Mouse (Mus musculus) G1E-ER4 (cell line): ENCODE measurements around the gene Bsnd. TPM values are rescaled to one million over a fixed set of nuclear protein-coding genes. Genes with fewer than 3 reads are reported as not detected.

Experiments used
- GATA1 ChIP-seq: IDR thresholded peaks from one replicate; pipeline ENCODE4 v1.8.0; 2012; ENCODE audit warnings: low read length, inconsistent platforms
- polyA plus RNA-seq: library from polyadenylated mRNA; stranded (reverse); fragments of >175 nt; gene quantifications from 2 replicates; pipeline ENCODE4 v1.2.3, GENCODE M21; 2012

The Bsnd gene
- not detected in 2 replicates for polyA plus RNA-seq

DNA sequence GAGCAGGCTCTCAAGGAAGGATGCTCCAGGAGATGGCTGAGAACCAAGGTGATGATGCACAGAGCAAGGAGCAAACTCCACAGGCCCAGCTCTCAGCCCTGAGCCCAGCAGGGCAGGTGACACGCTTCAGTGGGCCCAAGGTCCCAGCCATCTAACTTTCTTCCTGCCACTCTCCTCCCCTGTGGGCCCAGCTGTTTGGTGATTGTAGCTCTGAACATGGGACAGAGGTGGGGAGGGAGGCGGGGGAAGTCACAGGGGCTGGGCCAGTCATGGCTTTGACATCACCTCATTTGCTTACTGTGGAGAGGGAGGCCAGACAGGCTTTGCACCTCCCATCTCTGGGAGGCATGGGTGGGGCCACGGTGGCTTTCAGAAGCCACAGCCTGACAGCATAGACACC, at the start of gene Bsnd:
Gene Bsnd (minus strand): TSS at position 168 of the 400 bp plus-strand sequence.
- no peak for TF ChIP-seq GATA1

DNA sequence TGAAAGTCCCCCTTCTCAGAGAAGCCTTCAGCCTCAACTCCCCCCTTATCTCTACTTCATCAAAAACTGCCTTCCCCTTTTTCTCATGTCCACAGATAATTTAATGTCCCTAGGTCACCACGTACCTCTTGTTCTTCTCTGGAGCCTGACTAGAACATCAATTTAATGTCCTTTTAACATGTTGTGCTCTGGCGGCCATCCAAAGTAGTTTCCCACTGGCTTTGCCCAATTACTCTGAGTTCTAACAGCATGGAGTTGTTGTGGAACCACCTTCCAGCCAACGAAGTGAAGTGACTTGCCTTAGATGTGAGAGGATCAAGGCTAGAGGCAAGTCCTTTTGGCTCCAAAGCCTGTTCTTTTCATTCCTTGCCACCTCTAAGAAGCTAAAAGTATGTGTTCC, 49.4 kb upstream of the Bsnd start:
- TF ChIP-seq GATA1: no peak

DNA sequence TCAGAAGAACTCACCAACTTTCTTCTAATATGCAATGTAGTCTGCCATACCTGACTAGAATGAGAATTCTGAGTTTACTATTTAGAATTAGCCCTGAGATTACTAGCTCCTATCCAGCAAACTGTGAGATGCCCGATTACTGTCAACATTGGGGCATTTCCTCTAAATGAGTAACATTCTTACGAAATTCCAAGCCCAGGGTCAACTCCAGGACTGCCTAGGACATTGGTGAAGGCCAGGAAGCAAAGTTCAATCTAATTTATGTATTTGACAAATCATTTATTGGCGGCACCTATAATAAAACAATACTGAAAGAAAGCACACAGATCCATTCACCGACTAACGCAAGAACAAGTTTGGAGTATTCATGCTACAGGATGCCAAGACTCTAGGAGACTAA, 47.7 kb upstream of the Bsnd start:
- no peak for TF ChIP-seq GATA1

DNA sequence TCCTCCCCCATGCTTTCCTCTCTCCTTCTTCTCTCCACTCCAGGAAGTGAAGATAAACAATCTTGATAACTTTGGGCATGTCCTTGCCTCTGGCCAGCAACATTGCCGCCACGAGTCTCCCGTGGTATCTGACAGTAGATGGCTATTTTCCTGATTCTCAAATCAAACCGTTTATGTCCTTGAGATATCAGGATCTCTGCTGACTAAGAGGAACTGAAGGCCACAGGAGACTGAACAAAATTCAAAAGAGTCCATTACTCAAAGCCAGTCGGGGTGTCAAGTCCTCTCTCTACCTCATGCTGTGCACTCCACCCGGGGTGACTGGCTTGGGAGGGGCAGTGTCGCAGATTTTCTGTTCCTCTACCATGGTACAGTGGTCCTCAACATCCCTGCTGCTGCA, 42.2 kb upstream of the Bsnd start:
- TF ChIP-seq GATA1: no peak

DNA sequence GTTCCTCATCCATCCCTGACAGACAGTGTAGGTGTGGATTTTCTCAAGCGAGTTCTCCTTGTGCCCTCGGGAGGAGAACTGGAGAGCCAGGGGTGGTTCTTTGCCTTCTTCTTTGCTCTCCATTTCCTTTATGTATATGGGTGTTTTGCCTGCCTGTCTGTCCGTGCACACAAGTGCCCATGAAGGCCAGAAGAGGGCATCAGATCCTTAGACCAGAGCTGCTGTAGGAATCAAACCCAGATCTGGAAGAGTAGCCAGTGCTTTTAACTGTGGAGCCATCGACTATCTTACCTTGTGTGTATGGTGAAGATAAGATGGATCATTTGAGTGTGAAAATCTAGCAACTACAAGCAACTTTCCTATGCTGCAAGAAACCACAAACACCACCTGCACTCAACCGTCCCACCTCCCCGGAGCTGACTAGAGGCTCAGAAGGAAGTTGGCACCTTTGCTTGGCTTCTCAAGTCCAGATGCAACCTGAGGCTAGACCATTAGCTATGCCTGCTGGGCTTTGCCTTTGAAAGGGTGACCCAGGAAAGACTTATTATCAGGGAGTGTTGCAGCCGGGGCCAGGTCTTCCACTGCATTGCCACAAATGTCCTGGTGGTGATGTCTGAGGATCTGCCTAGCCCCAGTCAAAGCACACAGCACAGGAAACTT, 41.5 kb upstream of the Bsnd start:
- no peak for TF ChIP-seq GATA1

DNA sequence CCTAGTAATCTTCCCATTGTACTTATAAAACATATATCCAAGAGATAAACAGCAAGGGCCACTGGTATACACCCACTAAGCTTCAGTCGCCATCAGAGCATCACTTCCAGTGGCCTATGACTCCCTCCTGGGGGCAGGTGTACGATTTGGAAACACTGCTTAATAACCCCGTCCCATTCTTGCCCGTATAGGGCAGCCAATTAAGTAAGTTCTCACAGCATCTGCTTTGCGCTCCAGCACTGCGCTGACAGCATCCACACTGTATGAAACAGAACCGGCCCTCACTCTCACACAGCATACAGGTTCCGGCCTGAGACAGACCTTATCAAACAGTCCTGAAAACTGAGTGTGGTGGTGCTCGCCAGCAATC, 38.0 kb upstream of the Bsnd start:
- TF ChIP-seq GATA1: no peak

DNA sequence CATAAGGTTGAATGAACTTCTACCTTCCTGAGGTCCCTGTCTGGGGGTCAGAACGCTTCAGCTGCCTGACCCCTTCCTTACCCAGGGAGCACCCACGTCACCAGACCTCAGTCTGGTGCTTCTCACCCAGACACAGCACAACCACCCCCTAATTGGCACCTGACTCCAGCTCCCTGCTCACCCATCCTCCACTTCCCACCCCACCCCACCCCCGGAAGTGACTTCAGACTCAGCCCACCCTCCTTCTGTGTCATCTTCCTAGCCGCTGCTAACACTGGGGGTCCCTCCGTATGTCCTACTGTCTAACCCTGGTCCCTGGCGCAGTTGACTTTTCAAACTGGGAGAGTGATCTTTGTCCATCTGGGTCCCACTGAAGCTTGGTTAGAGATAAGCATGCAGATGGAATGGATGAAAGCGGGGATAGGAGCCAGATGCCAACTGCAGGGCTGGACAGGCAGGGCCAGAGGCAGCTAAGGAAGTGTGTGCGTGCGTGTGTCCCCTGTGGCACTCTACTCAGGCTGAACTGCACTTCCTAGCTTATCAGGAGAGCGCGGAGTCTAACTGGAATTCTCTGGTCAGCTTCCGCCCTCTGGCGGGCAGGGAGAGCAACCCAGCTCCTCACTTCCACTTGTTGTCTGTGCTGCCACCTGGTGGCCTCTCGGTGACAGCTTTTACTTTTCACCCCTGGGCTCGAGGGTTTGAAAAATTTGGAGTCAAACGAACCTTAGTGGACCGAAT, 37.5 kb upstream of the Bsnd start:
- TF ChIP-seq GATA1: no peak

DNA sequence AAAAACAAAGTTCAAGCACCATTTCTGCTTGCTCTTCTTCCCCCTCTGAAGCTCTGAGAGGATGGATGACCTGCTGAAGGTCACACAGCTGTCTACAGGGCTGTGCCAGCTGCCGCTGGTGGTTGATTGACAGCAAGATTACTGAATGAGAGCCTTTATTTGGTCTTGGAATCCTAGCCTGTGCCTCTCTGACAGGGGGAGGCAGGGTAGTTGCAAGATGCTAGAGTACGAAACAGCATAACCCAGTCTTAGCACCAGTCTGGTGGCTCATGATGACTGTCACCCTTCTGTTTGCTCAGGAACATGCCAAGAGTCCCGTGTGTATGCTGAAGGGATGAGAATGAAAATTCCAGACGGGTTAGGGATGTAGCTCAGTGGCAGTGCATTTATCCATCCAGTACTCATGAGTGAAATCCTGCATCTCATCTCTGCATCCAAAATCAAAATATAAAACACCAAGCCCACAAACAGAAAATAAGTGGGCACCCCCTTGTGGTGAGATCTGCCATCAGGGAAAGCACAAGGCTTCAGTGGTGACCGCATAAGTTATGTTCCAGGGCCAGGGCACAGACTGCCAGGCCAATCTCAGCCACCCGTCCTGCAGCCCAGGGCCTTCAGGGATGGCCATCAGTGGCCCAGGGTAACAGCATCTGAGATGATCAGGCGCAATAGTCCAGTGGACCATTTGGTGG, 35.9 kb upstream of the Bsnd start:
- TF ChIP-seq GATA1: no peak

DNA sequence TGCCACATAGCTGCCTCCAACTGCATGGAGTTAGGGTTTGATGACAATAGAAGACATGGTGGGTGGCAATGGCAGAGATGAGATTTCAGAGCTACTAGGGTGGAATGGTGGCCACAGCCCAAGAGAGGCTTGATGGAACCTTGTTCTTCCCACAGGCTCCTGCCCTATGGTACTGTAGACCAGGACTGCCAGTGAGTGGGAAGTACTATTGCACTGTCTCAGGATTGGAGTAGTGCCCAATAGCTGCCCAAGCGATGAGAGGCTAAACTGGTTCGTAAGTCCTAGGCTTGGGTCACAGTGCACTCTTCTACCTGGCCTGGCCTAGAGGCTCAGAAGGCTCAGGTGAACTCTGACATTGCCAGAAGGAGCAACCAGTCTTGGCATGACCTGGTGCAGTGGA, 32.9 kb upstream of the Bsnd start:
- TF ChIP-seq GATA1: no peak

DNA sequence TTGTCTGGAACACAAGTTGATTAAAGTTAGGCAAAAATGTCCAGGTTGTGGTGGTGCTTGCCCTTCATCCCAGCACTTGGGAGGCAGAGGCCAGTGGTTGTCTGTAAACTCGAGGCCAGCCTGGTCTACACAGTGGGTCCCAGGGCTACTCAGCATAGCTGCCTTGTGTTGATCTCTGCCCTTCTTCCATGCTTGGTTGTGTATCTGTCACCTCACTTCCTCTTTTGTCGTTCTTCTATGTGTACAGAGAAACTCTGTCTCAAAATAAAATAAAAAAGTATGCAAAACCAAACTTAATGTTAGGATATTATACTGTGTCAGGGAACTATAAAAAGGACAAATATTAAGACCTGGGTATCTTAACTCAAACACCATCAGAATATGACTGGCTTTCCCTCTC, 32.0 kb upstream of the Bsnd start:
- TF ChIP-seq GATA1: no peak

DNA sequence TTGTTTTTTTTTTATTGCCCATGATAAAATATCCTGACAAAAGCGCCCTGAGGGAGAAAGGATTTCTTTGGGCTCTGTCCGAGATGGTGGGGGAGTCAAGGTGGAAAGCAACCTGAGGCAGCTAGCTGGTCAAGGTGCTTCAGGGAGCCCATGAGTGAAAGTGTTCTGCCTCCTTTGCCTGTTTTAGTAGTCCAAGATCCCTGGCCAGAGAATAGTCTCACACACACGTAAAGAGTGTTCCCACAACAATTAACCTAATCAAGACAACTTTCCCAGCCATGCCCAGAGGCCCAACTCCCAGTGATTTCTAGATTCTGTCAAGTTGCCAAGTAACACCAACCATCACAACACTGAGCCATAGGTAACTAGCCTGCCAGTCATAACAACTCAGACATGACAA, 30.5 kb upstream of the Bsnd start:
- no peak for TF ChIP-seq GATA1

DNA sequence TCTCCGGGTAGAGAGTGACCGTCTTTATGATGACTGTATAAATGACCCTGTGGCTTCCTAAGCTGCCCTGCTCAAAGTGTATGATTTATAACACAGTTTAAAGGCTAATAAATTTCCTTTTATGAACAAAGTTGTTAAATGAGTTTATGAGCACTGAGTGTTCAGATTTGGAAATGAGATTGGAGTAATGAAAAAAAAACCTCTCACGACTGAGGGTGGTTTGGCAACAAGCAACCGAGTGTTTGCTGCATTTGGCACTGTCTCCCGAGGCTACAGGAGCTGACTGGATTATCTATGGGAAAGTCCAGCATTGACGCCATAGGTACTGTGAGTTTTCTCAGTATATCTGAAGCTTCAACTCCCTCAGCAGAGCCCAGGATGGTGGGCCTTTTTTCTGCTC, 22.5 kb upstream of the Bsnd start:
- TF ChIP-seq GATA1: no peak

DNA sequence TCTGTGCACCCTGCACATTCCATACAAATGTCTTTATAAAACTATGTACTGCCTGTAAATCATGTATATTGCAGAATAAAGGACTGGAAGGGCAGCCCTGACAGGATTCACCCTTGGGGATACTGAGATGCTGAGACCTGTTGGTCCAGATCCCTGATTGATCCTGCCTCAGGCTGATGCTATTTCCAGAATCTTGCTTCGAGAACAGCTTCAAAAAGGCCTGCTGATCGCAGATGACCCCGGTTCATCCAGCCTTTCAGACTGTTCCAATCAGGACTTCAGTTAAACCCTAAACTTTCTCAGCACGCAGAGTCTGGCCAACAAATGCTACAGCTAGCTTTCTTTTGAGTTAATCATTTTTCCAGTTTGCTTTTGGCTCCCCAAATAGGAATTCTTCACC, 17.8 kb upstream of the Bsnd start:
- TF ChIP-seq GATA1: no peak

DNA sequence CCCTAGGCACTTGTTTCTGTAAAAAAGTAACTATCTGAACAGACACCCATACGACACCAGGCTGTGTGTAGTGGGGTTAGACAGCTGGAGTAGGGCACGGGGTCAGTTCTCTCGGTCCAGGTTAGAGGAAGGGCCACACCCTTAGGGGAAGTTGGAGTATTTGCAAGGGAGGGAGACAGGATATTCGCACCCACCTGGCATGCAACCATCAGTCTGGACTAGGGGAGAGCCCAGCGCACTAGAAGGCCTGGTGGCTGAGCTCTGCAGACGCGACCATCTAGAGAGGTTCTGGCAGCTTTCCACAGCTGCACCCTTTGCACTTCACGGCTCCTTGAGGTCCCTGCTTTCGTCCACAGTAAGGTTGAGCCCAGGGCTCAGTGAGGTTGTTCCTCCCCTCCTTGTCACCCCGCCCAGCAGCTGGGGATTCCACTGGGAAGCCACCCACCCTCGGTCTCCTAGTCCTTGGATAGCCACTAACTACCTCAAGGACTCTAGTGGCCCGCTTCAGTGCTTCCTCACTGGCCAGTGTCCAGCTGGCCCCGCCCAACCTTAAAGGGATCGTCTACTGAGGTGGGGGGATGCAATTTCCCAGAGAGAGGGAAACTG, 13.5 kb upstream of the Bsnd start:
- TF ChIP-seq GATA1: no peak

DNA sequence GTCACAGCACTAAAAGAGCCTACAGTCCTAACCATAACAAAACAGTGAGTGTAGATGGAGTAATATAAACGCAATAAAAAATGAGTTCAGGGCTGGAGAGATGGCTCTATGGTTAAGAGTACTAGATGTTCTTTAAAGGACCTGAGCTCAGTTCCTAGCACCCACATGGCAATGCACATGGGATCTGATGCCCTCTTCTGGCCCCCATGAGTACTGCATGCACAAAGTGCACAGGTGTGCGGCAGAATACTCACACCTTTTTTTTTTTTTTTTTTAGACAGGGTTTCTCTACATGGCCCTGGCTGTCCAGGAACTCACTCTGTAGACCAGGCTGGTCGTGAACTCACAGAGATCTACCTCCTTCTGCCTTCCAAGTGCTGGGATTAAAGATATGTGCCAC, 11.5 kb upstream of the Bsnd start:
- no peak for TF ChIP-seq GATA1

DNA sequence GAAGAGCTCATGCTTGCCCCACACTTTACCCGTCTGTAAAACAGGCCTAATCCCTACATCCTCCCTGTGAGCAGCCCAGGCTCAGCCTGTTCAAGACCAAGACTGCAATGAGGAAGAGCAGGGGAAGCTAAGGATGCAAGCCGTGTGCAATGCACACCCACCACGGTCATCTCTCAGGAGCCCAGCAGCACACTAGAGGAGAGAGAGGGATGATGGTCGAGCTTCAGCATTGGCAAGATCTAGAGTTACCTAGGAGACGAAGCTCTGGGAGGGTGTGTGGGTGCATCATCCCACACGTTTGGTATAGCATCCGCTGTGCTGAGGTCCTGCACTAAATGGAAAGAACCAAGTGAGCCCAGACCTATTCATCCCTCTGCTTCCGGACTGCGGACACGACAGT, 8.0 kb upstream of the Bsnd start:
- no peak for TF ChIP-seq GATA1
